Mouse (Mus musculus) hindbrain, embryonic 15.5 days (tissue): Measurements from ENCODE around the gene Snrpd3. TPM values are rescaled to one million over a fixed set of nuclear protein-coding genes. Genes with fewer than 3 reads are reported as not detected.
"Not testable (repeated sequence)": the region's sequence is repeated elsewhere in the genome, so short reads cannot be mapped to it uniquely, and the experiment has no call there.

Experiments used
- ATAC-seq: fragments of 200-750 bp; cut with Nextera tagmentation; 2 replicates; pipeline ENCODE4 v1.8.0; 2017; ENCODE audit warnings: low read depth, moderate number of reproducible peaks, moderate TSS enrichment; ENCODE audit not compliant: low FRiP score
- H3K27ac ChIP-seq: fragments of 300-500 bp; sonication (generic); replicated peaks from 2 replicates; pipeline ENCODE4 v1.5.1; 2015; ENCODE audit warnings: mild to moderate bottlenecking, inconsistent platforms
- H3K27me3 ChIP-seq: fragments of 300-500 bp; sonication (generic); 2 replicates; pipeline ENCODE4 v1.6.1; 2015; ENCODE audit warnings: control low read depth, inconsistent platforms
- H3K36me3 ChIP-seq: fragments of 300-500 bp; sonication (generic); 2 replicates; pipeline ENCODE4 v1.6.1; 2015; ENCODE audit warnings: control low read depth, inconsistent platforms
- H3K4me1 ChIP-seq: fragments of 300-500 bp; sonication (generic); replicated peaks from 2 replicates; pipeline ENCODE4 v1.6.1; 2015; ENCODE audit warnings: control low read depth, inconsistent platforms
- H3K4me2 ChIP-seq: fragments of 300-500 bp; sonication (generic); 2 replicates; pipeline ENCODE4 v1.6.1; 2015; ENCODE audit warnings: moderate library complexity, mild to moderate bottlenecking, inconsistent platforms
- H3K4me3 ChIP-seq: fragments of 300-500 bp; sonication (generic); 2 replicates; pipeline ENCODE4 v1.5.1; 2015; ENCODE audit warnings: mild to moderate bottlenecking, inconsistent platforms
- H3K9ac ChIP-seq: fragments of 300-500 bp; sonication (generic); 2 replicates; pipeline ENCODE4 v1.6.1; 2015; ENCODE audit warnings: inconsistent platforms
- H3K9me3 ChIP-seq: fragments of 300-500 bp; sonication (generic); 2 replicates; pipeline ENCODE4 v1.6.1; 2016; ENCODE audit warnings: control low read depth, inconsistent platforms
- WGBS: fragments of 180-500 bp; shearing (Covaris S2); methylation state at CpG from one replicate; pipeline ENCODE4 v1.1.7; 2015; 5-methylcytosine and 5-hydroxymethylcytosine counted together
- polyA plus RNA-seq: library from polyadenylated mRNA; unstranded; fragments of >200 nt; fragmentation: Nextera tagmentation; extraction: Ambion mirVana; gene quantifications from 2 replicates; pipeline ENCODE4 v1.2.1, GENCODE M21; 2015

Snrpd3 gene
- polyA plus RNA-seq: 127 and 132 TPM in 2 replicates

DNA sequence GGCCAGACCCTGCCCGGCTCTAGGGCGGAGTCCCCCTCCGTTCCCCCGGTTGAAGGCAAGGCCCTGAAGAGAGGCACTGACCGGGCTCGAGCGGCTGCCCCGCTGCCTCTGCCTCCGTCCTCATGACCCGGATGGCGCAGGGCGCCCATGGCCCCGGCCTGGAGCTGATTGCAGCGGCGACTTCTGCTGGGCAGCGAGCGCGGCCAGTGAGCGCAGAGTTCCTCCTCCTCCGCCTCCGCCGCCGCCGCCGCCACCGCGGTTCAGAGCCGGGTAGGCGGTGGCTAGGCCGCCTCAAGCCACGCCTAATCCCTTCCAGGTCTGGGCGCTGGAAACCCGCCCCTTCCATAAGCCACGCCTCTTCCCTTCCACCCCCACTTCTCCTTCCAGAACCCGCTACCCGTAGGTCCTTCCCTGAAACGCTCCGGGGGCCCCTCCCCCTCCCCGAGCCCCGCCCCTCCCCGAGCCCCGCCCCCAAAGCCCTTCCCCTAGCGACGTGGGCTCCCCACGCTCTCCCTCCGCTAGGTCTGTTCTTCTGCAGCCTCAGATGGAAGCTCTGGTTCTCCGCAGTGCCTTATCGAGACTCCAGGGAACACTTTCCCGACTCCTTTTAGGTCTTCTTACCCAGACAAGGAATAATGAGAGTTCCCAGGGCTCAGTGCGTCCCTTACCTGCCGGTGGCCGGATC lies at the start of gene Snrpd3:
Snrpd3 (plus strand) TSS at position 479 of the 685 bp plus-strand sequence.
- Histone ChIP-seq H3K27me3 (no peaks in the 10 kb centered on the region), H3K36me3 (peaks cover 21% of the 10 kb centered on the region), H3K4me3 (peak within 1 kb of the TSS; percentile 65), H3K27ac (peak within 1 kb of the TSS; percentile 98), H3K4me2 (peak within 1 kb of the TSS; percentile 87), H3K9me3 (no peaks in the 10 kb centered on the region), H3K4me1 (peaks cover 45% of the 10 kb centered on the region), H3K9ac (peak within 1 kb of the TSS; percentile 85)
- ATAC-seq: peak; percentile 95
- WGBS: under 1% methylated on average over 42 of the region's 52 CpGs

DNA sequence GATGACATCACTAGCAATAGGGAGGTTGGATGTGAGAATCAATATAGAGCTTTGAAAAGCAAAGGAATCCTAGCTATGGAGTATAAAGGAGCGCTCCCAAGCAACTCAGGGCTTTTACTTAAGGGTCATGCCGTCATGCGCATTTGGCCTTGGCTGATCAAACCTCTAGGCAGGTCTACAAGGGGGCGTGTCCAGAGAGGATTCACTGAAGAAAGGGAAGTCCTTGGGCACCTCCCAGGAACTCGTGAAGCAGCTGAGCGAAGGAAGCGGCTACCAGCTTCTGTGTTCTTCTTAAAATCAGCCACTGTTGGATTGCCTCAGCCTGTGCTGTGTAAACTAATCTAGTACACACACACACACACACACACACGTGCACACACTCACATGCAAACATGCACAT lies 43.9 kb upstream of the Snrpd3 start:
- H3K4me1 ChIP-seq: no peaks in the 10 kb centered on the region
- no peak for ATAC-seq
- WGBS: 77% methylated on average over 8 of the region's 8 CpGs

DNA sequence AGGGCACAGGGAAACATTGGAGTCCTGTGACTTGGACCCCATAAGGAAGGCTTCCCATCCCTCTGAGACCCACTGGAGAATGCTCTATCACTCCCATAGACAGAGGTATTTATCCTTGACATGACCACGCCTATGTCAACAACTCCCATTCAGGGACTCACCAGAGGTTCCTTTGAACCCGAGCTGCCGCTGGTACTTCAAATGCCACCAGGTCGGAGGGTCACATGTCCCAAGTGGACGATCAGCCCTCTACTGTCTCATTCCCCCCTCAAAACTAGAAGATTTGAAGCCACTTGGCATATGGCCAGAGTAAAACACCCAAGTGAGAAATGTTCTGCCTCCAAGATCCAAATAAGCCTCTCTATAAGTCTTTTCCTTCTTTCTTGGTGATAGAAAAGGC lies 42.8 kb upstream of the Snrpd3 start:
- H3K4me2 ChIP-seq: no peak overlapping the region
- no peaks in the 10 kb centered on the region for H3K27me3 ChIP-seq
- no peaks in the 10 kb centered on the region for H3K4me1 ChIP-seq
- H3K9me3 ChIP-seq: no peaks in the 10 kb centered on the region
- H3K36me3 ChIP-seq: no peaks in the 10 kb centered on the region
- H3K4me3 ChIP-seq: no peak overlapping the region
- WGBS: 33% methylated on average over 5 of the region's 5 CpGs
- H3K9ac ChIP-seq: no peak overlapping the region
- no peak for ATAC-seq
- H3K27ac ChIP-seq: no peak overlapping the region

More for the DNA sequence above, 43.9 kb upstream of the Snrpd3 start:
- Histone ChIP-seq H3K4me2 (no peak overlapping the region), H3K27ac (no peak overlapping the region), H3K9ac (no peak overlapping the region), H3K27me3 (no peaks in the 10 kb centered on the region), H3K4me3 (no peak overlapping the region), H3K9me3 (no peaks in the 10 kb centered on the region), H3K36me3 (no peaks in the 10 kb centered on the region)

DNA sequence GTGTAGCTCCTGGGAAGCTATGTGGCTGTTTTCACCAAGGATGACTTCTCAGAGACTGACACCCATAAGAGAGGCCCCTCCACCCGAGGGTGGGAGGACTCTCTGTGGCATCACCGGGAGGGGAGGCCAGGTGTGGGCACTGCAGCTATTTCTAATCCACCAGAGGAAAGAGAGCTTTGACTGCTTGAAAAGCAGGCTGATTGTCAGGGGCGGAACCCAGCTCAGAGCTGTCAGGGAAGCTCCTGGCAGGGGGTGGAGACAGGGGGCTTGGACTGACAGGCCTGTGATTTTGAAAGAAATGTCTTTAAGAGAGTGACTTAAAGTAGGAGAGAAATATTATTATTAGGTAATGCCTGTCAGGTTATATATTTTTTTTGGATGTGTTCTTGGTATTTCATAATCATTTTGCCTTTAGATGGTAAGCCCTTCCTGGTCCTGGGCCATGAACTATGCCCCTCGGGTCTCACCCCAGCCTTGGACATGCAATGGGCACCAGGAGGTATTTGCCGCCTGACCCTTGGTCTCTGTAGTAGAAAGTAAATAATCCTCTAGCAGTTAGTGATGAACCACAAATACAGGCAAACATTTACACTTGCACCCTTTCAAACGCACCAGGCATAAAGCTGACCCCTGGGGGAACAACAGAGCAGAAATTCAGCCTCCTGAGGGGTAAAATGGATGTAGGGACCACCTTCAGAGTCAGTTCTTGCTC lies 42.1 kb upstream of the Snrpd3 start:
- H3K27me3 ChIP-seq, H3K4me3 ChIP-seq, H3K36me3 ChIP-seq, H3K9ac ChIP-seq, H3K27ac ChIP-seq, H3K9me3 ChIP-seq, H3K4me1 ChIP-seq, H3K4me2 ChIP-seq, ATAC-seq: not testable (repeated sequence)
- 31% methylated on average over 5 of the region's 6 CpGs for WGBS

DNA sequence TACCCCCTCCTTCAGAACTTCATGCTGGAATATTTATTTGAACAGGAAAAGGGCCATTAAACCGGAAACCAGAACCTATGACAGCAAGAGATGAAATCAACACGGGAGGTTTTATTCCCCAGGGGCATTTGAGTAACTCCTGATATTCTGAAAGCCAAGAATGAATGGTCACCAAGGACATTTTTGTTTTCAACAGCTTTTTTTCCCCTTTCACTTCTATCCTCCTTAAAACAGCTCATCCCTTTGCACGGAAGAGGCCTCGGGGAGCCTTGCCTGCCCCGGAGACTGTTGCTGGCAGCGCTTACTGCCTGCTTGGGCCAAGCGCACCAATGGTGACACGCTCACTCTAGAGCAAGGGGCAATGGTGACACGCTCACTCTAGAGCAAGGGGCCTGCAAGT lies 40.3 kb upstream of the Snrpd3 start:
- no peak overlapping the region for H3K9ac ChIP-seq
- no peaks in the 10 kb centered on the region for H3K9me3 ChIP-seq
- WGBS: 77% methylated on average over 9 of the region's 9 CpGs
- no peak for ATAC-seq
- H3K27ac ChIP-seq: no peak overlapping the region
- no peak overlapping the region for H3K4me2 ChIP-seq
- no peak overlapping the region for H3K4me3 ChIP-seq
- H3K4me1 ChIP-seq: no peaks in the 10 kb centered on the region
- H3K27me3 ChIP-seq: no peaks in the 10 kb centered on the region
- H3K36me3 ChIP-seq: no peaks in the 10 kb centered on the region

DNA sequence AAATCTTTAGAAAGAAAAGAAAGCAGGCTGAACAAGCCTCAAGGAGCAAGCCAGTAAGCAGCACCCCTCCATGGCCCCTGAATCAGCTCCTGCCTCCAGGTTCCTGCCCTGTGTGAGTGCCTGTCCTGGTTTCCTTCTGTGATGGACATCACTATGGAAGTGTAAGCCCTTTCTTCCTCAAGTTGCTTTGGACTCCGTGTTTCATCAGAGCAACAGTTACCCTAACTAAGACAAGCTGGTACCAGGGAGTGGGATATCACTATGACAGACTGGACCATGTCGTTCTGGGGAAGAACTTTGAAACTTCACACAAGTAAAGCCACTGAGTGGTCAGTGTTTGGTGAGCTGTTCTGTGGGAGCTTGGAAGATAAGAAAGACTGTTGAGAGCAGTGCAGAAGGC lies 37.4 kb upstream of the Snrpd3 start:
- Histone ChIP-seq H3K4me2 (no peak overlapping the region), H3K4me1 (no peaks in the 10 kb centered on the region), H3K27ac (no peak overlapping the region), H3K9me3 (no peaks in the 10 kb centered on the region), H3K36me3 (no peaks in the 10 kb centered on the region), H3K27me3 (no peaks in the 10 kb centered on the region), H3K4me3 (no peak overlapping the region), H3K9ac (no peak overlapping the region)
- ATAC-seq: no peak
- WGBS: 86% methylated on average over 2 of the region's 2 CpGs

DNA sequence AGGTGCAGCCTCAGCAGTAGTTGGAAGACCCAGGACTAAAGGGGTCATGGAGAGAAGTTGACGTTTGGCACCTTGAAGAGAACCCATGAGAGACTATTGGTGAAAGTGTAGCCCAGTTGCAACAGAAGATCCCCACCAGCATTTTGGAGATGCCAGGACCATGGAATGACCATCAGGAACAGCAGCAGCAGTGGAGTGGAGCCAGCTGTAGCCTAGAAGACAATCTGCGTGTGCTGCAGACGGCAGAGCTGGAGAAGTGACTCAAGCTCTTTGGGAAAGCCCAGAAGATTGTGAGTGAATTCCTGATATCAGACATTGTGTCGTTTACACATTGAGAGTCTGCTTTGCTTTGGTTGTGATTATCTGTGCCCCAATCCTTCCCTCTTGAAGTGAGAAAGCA lies 35.6 kb upstream of the Snrpd3 start:
- Histone ChIP-seq H3K9ac (no peak overlapping the region), H3K27ac (no peak overlapping the region), H3K4me1 (no peaks in the 10 kb centered on the region), H3K4me2 (no peak overlapping the region), H3K36me3 (no peaks in the 10 kb centered on the region), H3K9me3 (no peaks in the 10 kb centered on the region), H3K4me3 (no peak overlapping the region), H3K27me3 (no peaks in the 10 kb centered on the region)
- ATAC-seq: no peak
- WGBS: 91% methylated on average over 4 of the region's 4 CpGs

DNA sequence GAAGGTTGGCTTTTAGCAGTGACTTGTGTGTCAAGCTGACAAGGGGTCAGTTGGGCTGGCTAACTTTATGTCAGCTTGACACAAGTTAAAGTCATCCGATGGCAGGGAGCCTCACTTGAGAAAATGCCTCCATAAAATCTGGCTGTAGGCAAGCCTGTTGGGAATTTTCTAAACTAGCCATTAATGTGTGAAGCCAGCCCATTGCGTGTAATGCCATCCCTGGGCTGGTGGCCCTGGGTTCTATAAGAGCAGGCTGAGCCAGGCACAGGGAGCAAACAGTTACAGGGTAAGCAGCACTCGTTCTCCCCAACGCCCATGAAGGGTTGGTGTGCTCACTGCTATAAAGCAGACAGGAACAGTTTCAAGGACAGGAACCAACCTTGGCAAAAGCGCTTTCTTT lies 35.1 kb upstream of the Snrpd3 start:
- Histone ChIP-seq H3K4me3 (no peak overlapping the region), H3K36me3 (no peaks in the 10 kb centered on the region), H3K27ac (no peak overlapping the region), H3K9me3 (no peaks in the 10 kb centered on the region), H3K27me3 (no peaks in the 10 kb centered on the region), H3K4me2 (no peak overlapping the region), H3K9ac (no peak overlapping the region), H3K4me1 (no peaks in the 10 kb centered on the region)
- 89% methylated on average over 5 of the region's 5 CpGs for WGBS
- ATAC-seq: no peak

DNA sequence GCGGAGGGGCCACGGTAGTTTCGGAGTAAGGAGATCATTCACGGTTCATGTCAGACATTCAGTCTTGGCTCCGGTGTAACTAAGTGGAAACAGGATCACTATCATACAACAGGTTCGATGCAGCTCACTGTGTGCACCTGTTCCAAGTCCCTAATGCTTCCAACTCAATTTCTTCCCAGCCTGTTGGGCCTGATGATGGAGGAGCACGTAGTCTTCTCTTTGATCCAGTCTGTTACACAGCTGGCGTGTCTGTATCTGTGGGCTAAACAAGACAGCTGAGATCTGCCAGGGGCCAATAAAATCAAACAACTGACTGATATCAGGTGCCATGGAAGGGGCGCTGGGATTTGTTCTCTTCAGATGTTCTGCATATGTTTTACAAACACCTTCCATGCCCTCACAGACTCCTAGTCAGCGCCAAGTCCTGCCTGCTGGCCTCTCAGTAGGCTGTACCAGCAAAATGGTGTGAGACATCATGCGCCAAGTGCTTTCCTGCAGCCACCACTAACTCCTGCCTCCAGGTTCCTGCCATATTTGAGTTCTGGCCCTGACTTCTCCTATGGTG lies 34.4 kb upstream of the Snrpd3 start:
- Histone ChIP-seq H3K27me3 (no peaks in the 10 kb centered on the region), H3K9ac (no peak overlapping the region), H3K4me3 (no peak overlapping the region), H3K36me3 (no peaks in the 10 kb centered on the region), H3K4me2 (no peak overlapping the region), H3K27ac (no peak overlapping the region), H3K9me3 (no peaks in the 10 kb centered on the region), H3K4me1 (no peaks in the 10 kb centered on the region)
- no peak for ATAC-seq
- WGBS: 82% methylated on average over 11 of the region's 11 CpGs

DNA sequence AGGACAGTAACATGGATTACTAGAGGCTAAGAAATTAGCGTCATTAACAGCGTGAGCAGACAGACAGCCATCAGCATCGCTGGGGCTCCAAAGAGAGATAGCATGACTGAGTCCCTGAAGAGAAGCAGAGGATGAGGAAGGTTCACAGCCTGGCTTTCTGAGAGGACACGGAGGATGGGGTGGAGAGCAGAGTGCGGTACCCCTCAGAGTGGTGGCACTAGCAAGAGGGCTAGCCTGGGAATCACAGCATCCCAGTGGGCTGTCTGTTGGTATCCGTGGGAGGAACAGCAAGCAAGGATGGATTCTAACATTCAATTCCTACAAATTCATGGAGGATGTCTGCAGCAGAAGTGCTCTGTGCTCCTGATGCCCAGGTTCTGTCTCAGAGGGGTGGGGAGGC lies 33.3 kb upstream of the Snrpd3 start:
- Histone ChIP-seq H3K4me3 (no peak overlapping the region), H3K9ac (no peak overlapping the region), H3K9me3 (no peaks in the 10 kb centered on the region), H3K4me2 (no peak overlapping the region), H3K27ac (no peak overlapping the region), H3K36me3 (no peaks in the 10 kb centered on the region), H3K27me3 (no peaks in the 10 kb centered on the region), H3K4me1 (no peaks in the 10 kb centered on the region)
- ATAC-seq: no peak
- 89% methylated on average over 6 of the region's 6 CpGs for WGBS

DNA sequence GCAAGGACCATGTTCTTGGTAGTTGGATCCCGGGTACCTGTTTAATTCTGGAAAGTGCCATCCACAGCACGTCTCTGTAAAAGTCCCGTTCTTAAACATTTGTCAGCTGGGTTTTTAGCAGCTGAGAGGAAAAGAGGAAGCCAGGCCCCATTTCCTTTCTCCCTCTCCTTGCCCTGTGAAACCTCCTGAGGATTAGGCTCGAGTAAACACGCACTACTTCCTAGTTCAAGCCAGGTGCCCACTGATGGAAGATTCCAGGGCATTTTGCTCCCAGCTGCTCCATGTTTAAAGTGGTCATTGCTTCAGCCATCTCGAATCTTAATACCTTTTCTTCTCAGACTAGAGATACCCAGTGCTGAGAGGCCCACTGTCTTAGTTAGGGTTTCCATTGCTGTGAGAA lies 32.6 kb upstream of the Snrpd3 start:
- Histone ChIP-seq H3K9ac (no peak overlapping the region), H3K27ac (no peak overlapping the region), H3K36me3 (no peaks in the 10 kb centered on the region), H3K4me2 (no peak overlapping the region), H3K27me3 (no peaks in the 10 kb centered on the region), H3K4me3 (no peak overlapping the region), H3K9me3 (no peaks in the 10 kb centered on the region), H3K4me1 (no peaks in the 10 kb centered on the region)
- WGBS: 80% methylated on average over 6 of the region's 6 CpGs
- no peak for ATAC-seq

DNA sequence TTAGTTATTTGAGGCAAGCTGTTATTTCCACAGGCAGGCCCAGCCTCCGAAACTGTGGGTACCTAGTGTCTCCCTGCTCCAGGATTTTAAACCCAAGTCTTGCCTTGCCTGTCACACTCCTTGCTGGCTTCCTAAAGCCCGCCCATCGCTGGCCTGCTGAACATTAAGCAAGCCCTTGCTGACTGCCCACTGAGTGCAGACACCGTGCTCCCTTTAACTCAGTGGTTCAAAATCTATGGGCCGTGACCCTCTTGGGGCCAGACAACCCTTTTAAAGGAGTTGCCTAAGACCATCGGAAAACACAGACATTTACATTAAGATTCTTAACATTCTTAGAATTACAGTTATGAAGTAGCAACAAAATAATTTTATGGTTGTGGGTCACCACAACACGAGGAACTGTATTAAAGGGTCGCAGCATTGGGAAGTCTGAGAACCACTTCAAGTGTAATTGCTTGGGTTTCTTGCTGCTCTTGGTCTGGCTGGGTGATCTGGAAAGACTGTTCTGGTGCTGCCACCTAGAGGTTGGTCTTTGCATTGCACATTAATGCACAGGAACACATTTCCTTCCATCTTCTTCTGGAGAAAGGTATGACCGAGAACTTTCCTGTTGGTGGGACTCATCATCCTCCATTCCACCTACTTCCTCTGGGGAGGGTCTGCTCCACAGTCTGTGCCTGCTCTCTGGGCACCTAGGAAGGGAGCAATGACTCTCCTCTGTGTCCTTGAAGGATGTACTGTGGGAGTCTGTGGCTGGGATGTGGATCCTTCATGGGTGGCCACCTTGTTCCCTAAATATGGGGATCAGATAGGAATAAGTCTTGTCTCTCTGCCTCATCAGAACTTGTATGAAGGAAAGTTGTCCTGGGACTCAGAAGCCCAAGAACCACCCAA lies 31.0 kb upstream of the Snrpd3 start:
- 53% methylated on average over 9 of the region's 9 CpGs for WGBS
- no peaks in the 10 kb centered on the region for H3K9me3 ChIP-seq
- no peak overlapping the region for H3K4me3 ChIP-seq
- H3K4me2 ChIP-seq: no peak overlapping the region
- no peak overlapping the region for H3K27ac ChIP-seq
- ATAC-seq: peak; percentile 66; the same call in 1 of the 2 replicates
- H3K27me3 ChIP-seq: no peaks in the 10 kb centered on the region
- no peaks in the 10 kb centered on the region for H3K4me1 ChIP-seq
- no peak overlapping the region for H3K9ac ChIP-seq
- no peaks in the 10 kb centered on the region for H3K36me3 ChIP-seq
